8 mouse cellular contexts compared by ENCODE assay signal in the genomic region with DNA sequence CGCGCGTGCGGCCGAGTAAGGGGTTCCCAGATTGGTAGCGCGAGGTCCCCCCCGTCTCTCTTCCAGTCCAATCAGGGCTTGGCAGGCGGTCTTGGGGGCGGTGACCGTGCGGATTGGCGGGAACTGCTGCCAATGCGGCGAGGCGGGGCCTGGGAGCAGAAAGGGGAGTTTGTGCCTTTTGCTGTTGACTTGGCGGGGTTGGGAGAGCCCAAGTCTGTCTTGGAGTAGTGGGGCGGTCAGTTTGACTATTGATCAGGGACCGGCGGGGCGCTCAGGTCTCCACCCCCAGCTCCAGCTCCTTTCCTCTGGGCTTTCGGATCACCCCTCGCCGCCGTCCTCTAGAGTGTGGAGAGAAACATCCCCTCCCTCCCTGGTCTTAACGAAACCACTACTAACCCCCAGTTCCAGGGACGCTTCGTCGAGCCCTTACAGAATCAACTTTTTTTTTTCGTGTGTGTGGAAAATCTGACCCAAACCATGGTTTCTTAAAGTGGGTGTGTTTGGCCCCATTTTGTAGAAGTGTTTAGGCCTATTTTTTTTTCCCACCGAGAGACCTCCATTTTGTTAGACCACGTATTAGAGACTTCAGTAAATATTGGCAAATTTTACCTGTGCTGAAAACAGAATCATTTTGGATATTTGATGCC. TPM values are rescaled to one million over a fixed set of nuclear protein-coding genes. Genes with fewer than 3 reads are reported as not detected.
A peak's percentile ranks its signal among the peaks of the same experiment; 100 is the strongest.
DNase-seq lines count a peak whose midpoint lies in the region; ATAC-seq and TF ChIP-seq lines count a peak whose summit lies in the region.

No protein-coding gene starts in this region.

- peak overlapping the region; percentile 97 for H3K9ac ChIP-seq in ES-Bruce4 (ENCODE audit: low read depth, poor library complexity, severe bottlenecking)
- peak overlapping the region; percentile 84 for H3K9ac ChIP-seq in forebrain, embryonic 13.5 days
- peak overlapping the region; percentile 76 for H3K9ac ChIP-seq in neural tube, embryonic 15.5 days (replicated peaks)

- H3K4me2 ChIP-seq in forebrain, embryonic 13.5 days = peak overlapping the region; percentile 63
- H3K4me2 ChIP-seq in neural tube, embryonic 15.5 days = peak overlapping the region; percentile 61

- TF ChIP-seq EP300 in ES-Bruce4 (IDR thresholded peaks at IDR 0.05; ENCODE audit: insufficient read depth, low read depth, low read length) = no peak

- no peaks in the 10 kb centered on the region for H3K27me3 ChIP-seq in ES-Bruce4 (ENCODE audit: control insufficient read depth, insufficient read depth, low read length, poor library complexity, severe bottlenecking)
- no peaks in the 10 kb centered on the region for H3K27me3 ChIP-seq in forebrain, embryonic 13.5 days
- H3K27me3 ChIP-seq in neural tube, embryonic 15.5 days (replicated peaks) = no peaks in the 10 kb centered on the region

- no peak for TF ChIP-seq CTCF in ES-Bruce4 (IDR thresholded peaks at IDR 0.05; ENCODE audit: low read depth, low read length)

- DNase-seq in heart, postnatal 10 days = peak; percentile 100
- peak; percentile 97 for DNase-seq in layer of hippocampus, adult 11-12 months (ENCODE audit: low spot score)
- DNase-seq in lung, adult 18-20 months = peak; percentile 99
- peak; percentile 99 for DNase-seq in testis, postnatal 14 days (ENCODE audit: low spot score)

- peak overlapping the region; percentile 94 for H3K4me3 ChIP-seq in ES-Bruce4 (ENCODE audit: low read depth, low read length)
- peak overlapping the region; percentile 70 for H3K4me3 ChIP-seq in forebrain, embryonic 13.5 days
- peak overlapping the region; percentile 70 for H3K4me3 ChIP-seq in neural tube, embryonic 15.5 days (replicated peaks)

- under 1% methylated on average over 25 of the region's 32 CpGs for WGBS in forebrain, embryonic 13.5 days
- WGBS in neural tube, embryonic 15.5 days = under 1% methylated on average over 32 of the region's 32 CpGs

- ATAC-seq in cerebellum, adult (ENCODE audit: insufficient number of reproducible peaks, low FRiP score, low TSS enrichment) = peak; percentile 83
- peak; percentile 96 for ATAC-seq in forebrain, embryonic 13.5 days
- ATAC-seq in neural tube, embryonic 15.5 days (ENCODE audit: low FRiP score) = peak; percentile 94

- H3K4me1 ChIP-seq in ES-Bruce4 (ENCODE audit: control insufficient read depth, insufficient read depth, low read length) = no peaks in the 10 kb centered on the region
- H3K4me1 ChIP-seq in forebrain, embryonic 13.5 days = peaks cover 26% of the 10 kb centered on the region
- H3K4me1 ChIP-seq in neural tube, embryonic 15.5 days = peaks cover 31% of the 10 kb centered on the region

- H3K36me3 ChIP-seq in ES-Bruce4 (ENCODE audit: control insufficient read depth, insufficient read depth, low read length, poor library complexity, severe bottlenecking) = peaks cover 13% of the 10 kb centered on the region; the same call in 1 of the 2 replicates
- peaks cover 7% of the 10 kb centered on the region; the same call in 1 of the 2 replicates for H3K36me3 ChIP-seq in forebrain, embryonic 13.5 days (ENCODE audit: poor library complexity, severe bottlenecking)
- no peaks in the 10 kb centered on the region for H3K36me3 ChIP-seq in neural tube, embryonic 15.5 days

- peak overlapping the region; percentile 63 for H3K27ac ChIP-seq in ES-Bruce4 (ENCODE audit: insufficient read depth, low read length)
- H3K27ac ChIP-seq in forebrain, embryonic 13.5 days = peak overlapping the region; percentile 99
- peak overlapping the region; percentile 99 for H3K27ac ChIP-seq in neural tube, embryonic 15.5 days (replicated peaks)

- intact Hi-C loops in heart, postnatal 10 days (cut with DNase I) = loop anchor here (1.0 kb wide), 1 partner anchor 18 kb away; no protein-coding TSS in a partner anchor

- no peak for TF ChIP-seq POLR2A in ES-Bruce4 (IDR thresholded peaks at IDR 0.05; ENCODE audit: insufficient read depth, low read length)

- no peaks in the 10 kb centered on the region for H3K9me3 ChIP-seq in ES-Bruce4 (replicated peaks; ENCODE audit: control insufficient read depth, insufficient read depth, low read length, poor library complexity, severe bottlenecking)
- H3K9me3 ChIP-seq in forebrain, embryonic 13.5 days (replicated peaks) = no peaks in the 10 kb centered on the region
- H3K9me3 ChIP-seq in neural tube, embryonic 15.5 days (replicated peaks) = no peaks in the 10 kb centered on the region

RNA-seq across cellular contexts. Expression of a gene that starts 1.0 kb away (rescaled TPM):
- 310 and 356 TPM in 2 replicates for polyA plus RNA-seq in ES-Bruce4 (2011; ENCODE audit: insufficient read depth, insufficient read length, low read depth, missing spikeins)
- polyA plus RNA-seq in forebrain, embryonic 13.5 days (2015; fragmentation: Nextera tagmentation; extraction: Ambion mirVana) = 40.1 and 40.9 TPM in 2 replicates
- total RNA-seq in heart, postnatal 10 days (2021) = 100 to 1,000 TPM; 125 to 128 TPM
- 42.1 and 48.2 TPM in 2 replicates for polyA plus RNA-seq in neural tube, embryonic 15.5 days (2015; fragmentation: Nextera tagmentation; extraction: Ambion mirVana)

RNA-seq across cellular contexts. Expression of a gene that starts 18.8 kb away (rescaled TPM):
- 19.7 and 29.1 TPM in 2 replicates for polyA plus RNA-seq in ES-Bruce4 (2011; ENCODE audit: insufficient read depth, insufficient read length, low read depth, missing spikeins)
- 152 and 177 TPM in 2 replicates for polyA plus RNA-seq in forebrain, embryonic 13.5 days (2015; fragmentation: Nextera tagmentation; extraction: Ambion mirVana)
- total RNA-seq in heart, postnatal 10 days (2021) = 100 to 1,000 TPM; 217 to 225 TPM
- 218 and 249 TPM in 2 replicates for polyA plus RNA-seq in neural tube, embryonic 15.5 days (2015; fragmentation: Nextera tagmentation; extraction: Ambion mirVana)

Comparison
In these comparisons a context has a peak if more than half of its experiments do, and no peak if none do; other contexts are left out.
1. Peak in every context shown above with its lines: DNase-seq, ATAC-seq, H3K4me3 ChIP-seq and H3K27ac ChIP-seq.